Mouse (Mus musculus) kidney, adult 18-20 months (tissue): Measurements from ENCODE around the gene Mrnip.
"Not testable (repeated sequence)": the region's sequence is repeated elsewhere in the genome, so short reads cannot be mapped to it uniquely, and the experiment has no call there.

ENCODE experiments used
- DNase-seq: peaks from one replicate; pipeline ENCODE4 v3.0.0; 2021

Gene Mrnip

DNA sequence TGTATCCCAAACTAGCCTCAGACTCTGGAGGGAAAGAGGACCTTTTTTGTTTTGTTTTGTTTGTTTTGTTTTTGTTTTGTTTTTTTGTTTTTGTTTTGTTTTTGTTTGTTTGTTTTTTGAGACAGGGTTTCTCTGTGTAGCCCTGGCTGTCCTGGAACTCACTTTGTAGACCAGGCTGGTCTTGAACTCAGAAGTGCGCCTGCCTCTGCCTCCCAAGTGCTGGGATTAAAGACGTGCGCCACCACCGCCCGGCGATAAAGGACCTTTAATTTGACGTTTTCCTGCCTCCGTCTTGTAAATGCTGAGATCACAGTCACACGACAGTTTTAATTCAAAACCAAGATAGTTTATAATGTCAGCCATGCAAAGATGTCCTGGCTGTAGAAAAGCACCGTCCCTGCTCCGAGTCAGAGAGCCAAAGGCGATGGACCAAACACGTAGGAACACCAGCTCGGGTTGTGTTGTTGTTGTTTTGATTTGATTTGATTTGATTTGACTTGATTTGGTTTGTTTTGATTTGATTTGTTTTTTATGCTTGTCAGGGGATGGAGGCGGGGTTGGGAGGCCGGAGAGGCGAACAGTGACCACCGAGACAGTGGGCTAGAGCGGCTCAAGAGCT, at the start of gene Mrnip:
Gene Mrnip, plus strand, starts transcription at position 334 of the 619 bp plus-strand sequence.
- not testable (repeated sequence) for DNase-seq

DNA sequence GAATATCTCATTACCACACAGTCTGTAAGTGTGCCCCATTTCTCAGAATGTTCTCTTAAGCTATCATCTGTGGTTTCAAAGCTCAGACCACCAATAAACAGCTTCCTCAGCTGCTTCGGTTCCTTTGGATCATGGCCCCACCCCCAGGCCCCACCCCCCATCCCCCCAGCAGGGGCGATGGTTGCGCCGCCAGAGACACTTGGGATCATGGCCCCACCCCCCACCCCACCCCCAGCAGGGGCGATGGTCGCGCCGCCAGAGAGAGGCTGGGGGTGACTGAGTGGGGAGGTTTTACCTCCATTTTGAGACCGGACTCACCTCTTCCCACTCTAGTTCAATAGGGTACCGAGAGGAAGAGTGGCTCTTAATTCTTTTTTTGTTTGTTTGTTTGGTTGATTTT, 46.5 kb upstream of the Mrnip start:
- DNase-seq, result no peak

DNA sequence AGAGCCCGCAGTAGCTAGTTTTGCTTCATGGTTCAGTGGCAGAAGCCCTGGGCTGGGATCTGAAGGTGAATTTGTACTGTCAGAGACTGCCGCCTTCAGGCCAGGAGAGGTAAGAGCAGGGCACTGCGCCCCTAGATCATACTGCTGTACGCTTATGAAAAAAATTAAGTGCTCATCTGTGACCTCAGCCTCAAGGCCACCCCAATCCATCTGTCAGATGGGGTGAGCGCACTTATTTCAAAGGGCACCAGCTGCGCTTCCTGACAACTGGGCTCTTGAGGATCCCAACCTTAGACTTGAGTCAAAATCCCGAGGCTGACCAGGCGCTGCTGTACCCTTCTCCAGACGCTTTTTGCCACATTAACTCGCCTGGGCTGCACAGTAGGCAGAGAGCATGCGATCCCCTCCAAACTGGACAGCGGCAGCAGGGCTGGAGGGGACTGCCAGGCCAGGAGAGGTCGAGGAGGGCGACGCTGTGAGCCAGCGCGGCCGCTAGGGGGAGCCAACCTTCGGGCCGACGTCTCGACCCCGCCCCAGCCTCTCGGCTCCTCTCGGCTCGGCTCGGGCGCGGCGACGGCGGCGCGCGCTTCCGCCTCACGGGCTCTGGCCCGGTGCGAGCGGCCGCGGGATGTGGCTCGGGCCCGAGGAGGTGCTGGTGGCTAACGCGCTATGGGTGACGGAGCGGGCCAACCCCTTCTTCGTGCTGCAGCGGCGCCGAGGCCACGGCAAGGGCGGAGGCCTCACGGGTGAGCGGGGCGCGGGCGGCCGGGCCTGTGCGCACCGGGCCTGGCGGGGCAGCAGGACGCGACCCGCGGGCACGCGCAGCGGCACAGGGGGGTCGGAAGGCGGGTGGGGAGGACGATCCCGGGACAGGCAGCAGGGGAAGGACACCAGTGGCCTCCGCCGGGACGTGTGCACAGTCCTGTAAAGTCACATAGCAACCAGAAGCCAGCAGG, 43.2 kb upstream of the Mrnip start, which contains the start of gene Tbc1d9b:
Gene Tbc1d9b, plus strand, starts transcription at position 586 of the 956 bp plus-strand sequence.
- peak; percentile 91 for DNase-seq

DNA sequence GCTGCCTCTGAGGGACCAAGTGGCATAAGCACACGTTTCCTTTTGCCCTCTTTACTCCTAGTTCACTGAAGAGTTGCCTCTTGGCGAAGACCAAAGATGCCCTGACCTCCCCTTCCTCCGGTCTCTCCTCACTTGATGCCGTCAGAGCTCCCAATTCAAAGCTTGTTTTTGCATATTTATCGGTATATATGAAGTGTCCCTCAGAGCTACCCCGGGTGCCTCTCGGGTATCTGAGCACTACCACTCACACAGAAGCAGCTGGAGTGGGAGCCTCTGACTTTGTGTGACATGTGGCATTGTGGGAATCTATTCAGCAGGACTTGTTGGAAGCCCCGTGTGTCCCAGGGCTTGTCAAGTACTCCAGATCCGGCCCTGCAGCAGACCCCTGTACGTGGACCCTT, 42.4 kb upstream of the Mrnip start:
- peak; percentile 31 for DNase-seq

DNA sequence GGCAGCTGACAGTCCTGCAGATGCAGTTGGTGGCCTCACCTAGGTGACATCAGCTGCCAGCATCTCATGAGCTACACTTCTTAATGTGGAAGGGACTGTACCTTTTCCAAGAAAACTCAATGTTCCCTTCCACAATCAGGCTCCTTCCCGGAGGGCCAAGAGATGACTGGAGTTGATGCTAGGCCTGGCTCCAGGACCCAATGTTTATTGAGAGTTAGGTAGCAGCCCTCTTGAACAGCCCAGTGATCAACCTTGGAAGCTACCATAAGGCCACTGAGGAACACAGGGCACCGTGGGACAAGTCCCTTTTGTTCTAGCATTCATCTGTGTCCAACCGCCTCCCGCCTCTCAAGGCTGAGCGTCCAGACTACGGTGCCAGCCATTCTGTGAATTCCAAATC, 42.0 kb upstream of the Mrnip start:
- DNase-seq, result no peak

DNA sequence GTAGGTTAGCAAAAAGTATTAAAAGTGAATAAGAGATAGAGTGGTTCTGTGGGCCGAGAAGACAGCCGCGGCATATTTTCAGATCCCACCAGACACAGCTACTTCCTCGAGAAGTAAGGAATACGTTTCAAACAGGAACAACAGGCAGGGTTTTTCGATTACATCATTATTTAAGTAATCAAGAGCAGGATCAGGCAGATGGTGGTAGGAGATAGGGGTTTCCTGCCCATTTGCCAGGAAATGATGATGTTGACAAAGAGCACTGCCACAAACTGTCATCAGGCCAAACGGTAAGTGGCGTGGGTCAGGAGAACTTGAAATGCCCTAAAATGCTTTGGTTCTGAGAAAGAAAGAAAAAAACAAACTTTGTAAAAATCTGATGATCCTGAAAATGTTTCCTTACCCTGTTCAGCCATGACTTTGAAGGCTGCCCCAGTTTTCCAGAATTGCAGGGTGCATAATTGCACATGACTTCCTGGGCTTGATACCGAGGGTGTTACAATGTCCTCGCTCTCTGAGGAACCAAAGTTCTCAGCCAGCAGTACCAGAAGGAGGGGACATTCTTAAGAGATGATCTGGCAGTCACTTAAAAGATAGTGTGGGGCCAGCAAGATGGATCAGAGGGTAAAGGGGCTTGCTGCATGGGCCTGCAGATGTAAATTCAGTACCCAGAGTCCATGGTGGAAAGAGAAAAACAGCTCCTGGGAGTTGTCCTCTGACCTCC, 39.9 kb upstream of the Mrnip start:
- DNase-seq, result no peak

DNA sequence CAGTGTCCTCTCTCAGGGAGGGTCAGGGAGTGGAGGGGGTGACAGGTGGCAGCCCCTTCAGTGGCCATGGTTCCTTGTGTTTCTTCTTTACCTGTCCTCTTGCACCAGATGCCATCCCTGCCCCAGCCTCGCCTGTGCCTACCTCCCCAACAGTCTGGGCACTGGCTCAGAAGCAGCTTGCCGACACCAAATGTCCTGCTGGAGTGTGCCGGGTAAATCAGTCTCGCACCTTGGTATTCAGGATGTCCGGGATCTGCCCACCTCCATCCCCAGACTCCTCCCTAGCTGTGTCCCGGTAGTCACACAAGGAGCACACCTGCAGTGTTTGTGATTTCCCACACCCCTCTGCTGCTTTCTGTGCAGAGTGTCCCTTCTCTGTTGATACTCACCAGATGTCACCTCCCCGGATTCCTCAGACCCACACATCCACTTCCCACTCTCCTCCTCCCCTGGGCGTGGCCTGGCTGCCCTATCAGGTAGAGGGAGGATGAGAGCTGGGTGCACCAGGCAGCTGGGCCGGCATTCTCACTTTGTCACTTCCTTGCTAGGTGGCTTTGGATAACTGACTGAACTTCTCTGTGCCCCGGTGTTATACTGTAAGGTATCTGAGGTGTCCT, 35.9 kb upstream of the Mrnip start:
- no peak for DNase-seq

DNA sequence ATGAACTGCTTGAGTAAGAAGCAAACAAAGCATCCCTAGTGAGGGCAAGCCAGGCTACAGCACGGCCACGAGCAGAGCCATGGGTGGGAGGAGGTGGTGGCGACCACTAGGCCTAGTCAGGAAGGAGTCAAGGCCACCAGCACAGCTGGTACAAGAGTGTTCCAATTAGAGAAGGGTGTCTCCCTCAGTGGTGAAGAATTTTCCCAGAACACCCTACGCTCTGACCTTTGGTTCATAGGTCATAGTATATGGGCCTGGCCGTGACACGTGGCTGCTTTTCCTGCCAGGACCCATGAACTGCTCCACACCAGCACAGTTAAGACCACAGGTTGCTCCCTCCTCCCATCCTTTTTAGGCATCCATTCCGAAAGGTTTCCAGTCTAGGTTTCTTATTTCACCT, 34.7 kb upstream of the Mrnip start:
- peak; percentile 72 for DNase-seq

DNA sequence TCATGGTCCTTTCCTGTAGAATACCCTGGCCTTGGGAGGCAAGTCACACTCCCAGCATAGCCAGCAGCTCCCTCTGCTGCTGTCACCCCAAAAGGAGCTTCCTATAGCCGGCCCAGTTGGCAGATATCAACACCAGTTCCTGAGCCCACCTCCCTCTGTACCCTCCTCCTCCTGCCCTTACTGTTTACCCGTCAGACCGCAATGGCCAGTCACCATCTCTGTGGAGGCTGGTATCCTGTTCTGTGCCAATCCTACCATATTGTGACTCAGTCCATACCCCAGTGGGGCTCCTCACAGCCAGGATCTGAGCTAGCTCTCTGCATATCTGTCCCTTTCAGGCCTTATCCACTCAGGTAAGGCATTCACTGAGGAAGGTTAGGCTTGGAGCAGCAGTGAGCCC, 28.7 kb upstream of the Mrnip start:
- no peak for DNase-seq

DNA sequence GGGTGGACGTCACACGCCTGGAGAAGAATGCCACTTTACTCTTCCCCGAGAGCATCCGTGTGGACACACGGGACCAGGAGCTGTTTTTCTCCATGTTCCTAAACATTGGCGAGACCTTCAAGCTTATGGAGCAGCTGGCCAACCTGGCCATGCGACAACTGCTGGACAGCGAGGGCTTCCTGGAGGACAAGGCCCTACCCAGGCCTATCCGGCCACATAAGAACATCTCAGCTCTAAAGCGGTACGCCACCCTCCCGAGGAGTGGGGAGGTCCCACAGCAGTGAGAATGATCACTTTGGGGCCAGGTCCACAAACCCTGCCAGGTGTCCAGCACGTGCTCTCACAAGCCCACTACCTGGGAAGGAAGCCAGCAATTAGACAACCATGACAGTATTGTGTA, 28.1 kb upstream of the Mrnip start:
- DNase-seq, result no peak

DNA sequence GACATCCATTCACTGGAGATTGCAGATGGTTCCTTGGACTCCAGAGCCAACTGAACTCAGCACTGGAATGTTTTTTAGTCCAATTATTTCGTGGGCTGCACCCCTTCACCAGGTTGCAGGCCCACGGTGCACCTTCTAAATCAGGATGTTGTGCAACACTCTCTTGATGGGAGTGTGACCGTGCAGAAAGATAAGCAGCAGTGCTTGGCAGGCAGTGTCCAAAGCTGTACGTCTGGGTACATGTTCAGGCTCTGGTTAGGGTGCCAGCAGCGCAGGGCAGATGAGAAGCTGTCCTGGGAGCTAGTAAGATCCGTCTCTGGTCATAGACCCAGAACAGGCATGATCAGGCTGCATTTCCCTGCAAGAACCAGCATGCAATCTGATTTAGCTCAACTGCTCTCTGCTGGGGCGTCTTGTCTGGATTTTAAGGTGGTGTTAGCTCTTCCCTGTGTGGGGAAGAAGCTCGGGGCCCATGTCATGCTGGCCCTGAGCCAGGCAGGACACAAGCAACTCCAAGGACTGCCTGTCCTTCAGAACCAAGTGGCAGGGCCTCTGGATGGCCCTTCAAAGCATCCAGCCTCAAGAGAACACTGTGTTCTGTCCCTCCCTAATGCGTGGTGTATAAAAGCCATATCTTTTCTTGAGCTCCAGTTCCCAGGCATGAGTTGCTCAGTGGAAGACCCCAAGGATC, 26.8 kb upstream of the Mrnip start:
- DNase-seq, result no peak

DNA sequence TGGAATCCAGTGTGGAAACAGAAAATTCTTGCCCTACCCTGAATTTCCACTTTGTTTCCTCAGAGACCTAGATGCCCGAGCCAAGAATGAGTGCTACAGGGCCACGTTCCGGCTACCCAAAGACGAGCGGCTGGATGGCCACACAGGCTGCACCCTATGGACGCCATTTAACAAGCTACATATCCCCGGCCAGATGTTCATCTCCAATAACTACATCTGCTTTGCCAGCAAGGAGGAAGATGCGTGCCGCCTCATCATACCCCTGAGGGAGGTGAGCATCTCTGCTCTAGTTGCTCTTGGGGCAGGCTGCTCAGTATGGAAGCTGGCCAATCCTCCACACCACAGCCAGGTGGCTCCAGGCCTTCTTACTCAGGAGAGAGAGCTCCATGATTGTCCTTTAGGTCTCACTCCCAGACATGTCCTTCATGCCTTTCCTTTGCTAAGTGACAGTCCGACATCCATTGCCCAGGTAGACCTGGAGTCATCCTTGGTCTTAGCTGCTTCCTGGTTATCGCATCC, 26.2 kb upstream of the Mrnip start:
- no peak for DNase-seq

DNA sequence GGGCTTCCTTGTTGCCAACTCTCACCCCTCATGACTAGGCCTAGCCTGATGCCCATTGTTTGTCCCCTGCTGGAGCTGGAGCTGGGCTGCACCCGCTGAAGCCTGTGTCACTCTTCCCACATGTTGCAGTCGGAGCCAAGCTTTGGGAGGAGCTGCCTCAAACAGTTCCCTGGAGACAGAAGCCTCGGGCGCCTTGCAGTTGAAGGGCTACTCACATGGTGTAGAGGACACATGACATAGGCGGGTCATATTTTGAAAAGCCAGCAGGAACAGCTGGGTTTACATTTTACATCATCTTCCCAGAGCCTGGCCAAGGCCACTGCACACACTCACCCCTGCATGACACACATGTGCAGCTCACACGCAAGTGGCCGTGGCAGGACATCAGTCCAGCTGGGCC, 25.0 kb upstream of the Mrnip start:
- no peak for DNase-seq

DNA sequence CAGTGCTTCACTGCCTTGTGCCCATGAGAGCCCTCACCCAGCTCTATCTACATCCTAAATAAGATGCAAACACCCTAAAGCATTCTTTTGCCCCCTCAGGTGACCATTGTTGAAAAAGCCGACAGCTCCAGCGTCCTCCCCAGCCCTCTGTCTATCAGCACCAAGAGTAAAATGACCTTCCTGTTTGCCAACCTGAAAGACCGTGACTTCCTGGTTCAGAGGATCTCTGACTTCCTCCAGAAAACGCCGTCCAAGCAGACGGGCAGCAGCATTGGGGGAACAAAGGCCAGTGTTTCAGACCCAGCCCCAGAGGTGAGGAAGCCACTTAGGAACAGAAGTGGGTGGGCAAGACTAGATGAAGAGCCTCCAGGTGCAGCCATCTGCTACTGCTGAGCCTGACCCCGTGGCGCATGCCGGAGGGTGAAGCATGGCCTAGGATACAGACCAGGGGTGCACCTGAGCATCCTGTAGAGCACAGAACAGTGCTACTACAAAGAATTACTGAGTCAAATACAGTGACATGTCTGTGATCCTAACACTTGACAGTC, 24.6 kb upstream of the Mrnip start:
- DNase-seq, result no peak

DNA sequence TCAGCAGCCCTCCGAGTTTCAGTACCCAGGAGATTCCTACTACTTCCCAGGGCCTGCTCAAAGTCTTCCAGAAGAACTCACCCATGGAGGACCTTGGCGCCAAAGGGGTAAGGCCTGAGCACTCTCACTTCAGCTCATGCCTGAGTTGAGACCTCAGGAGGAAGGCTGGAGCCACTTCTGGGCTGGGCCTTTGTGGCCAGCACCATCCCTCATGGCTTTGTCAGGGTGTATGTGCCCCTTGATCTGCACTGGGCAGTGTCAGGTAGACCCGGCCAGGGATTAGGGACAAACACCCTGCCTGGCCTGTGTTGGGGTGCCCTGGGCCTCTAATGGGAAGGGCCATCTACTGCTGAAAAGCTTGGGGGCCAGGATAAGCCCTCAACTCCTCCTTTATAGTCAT, 22.9 kb upstream of the Mrnip start:
- DNase-seq, result no peak

DNA sequence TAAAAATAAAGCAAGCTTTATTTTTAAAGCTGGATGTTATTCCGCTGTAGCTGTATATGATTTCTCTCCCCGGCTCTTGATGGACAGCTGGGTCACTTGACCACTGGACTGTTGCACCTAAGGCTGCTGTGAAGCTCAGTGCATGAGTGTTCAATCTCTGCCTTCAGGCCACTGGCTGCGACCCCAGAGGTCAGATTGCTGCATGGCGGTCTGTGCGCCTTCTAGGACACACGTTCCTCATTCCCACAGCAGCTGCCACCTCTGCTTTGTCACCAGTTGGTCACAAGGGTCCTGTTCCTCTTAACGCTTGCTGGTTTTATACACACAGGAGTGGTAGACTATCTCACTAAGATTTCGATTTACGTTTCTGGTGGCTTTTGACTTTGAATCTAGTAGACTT, 20.1 kb upstream of the Mrnip start:
- DNase-seq, result no peak

DNA sequence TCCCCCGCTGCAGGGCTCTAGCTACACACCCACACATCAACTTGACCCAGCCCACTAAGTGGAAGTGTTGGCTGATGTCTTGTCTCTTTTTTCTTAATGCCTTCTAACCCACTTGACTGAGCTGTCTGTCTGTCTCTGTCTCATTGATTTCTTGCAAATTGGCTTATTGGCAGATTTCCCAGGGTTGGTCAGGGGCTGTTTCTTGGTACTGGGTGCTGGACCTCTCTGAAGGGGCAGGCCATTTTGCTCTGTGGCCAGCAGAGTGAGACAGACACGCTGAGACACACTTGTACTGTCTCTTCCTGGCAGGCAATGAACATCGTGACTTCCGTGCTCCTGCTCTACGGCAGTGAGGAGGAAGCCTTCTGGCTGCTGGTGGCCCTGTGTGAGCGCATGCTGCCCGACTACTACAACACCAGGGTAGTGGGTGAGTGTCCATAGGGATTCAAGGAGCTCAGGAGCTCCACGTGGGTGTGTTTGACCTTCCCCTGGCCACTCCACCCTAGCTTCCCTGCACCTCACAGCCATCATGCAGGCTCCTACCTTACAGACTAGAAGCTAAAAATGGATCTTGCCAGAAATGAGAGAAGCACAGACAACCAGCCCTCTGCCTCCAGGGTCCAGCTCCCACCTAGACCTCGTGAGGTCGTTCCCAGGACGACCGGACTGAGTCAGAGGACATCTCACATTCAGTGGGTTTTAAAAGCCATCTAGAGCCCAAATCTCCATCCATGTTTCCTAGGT, 19.3 kb upstream of the Mrnip start:
- no peak for DNase-seq

DNA sequence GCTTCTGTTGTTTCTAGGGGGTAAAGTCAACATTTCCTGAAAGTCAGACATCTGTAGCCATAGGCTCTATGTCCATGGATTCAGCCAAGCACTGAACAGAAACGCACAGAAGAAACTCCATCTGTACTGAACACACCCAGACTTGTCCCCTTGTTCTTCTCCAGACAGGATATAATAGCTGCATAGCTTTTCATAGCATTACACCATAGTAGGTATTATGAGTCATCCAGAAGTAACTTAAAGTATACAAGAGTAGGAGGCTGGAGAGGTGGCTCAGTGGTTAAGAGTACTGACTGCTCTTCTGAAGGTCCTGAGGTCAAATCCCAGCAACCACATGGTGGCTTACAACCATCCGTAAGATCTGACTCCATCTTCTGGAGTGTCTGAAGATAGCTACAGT, 18.5 kb upstream of the Mrnip start:
- no peak for DNase-seq

DNA sequence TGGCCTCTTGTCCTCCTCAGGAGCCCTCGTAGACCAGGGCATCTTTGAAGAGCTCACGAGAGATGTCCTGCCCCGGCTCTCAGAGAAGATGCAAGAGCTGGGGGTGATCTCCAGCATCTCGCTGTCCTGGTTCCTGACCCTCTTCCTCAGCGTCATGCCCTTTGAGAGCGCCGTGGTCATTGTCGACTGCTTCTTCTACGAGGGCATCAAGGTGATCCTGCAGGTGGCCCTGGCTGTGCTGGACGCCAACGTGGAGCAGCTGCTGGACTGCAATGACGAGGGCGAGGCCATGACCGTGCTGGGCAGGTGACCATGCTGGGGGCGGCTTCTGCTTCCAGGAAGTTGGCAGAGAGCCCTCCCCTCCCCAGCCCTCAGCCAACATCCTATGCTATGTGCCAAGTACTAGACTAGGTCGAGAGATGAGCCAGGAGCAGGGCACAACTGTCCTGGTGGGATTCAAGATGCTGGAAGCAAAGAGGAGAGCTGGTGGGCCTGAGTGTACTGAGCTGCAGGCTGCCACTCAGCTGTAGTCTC, 17.5 kb upstream of the Mrnip start:
- DNase-seq, result no peak

DNA sequence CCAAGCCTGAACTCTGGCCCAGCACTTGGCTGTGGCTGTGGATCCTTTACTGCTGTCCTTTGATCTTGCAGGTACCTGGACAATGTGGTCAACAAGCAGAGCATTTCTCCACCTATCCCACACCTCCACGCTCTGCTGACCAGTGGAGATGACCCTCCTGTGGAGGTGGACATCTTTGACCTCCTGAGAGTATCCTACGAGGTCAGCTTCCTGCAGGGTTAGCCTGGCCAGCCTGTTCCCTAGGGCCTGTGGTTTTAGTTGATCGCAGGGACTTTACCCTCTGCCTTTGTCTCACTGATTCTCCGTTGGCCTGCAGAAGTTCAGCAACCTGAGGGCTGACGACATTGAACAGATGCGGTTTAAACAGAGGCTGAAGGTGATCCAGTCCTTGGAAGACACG, 15.9 kb upstream of the Mrnip start:
- peak; percentile 38 for DNase-seq

DNA sequence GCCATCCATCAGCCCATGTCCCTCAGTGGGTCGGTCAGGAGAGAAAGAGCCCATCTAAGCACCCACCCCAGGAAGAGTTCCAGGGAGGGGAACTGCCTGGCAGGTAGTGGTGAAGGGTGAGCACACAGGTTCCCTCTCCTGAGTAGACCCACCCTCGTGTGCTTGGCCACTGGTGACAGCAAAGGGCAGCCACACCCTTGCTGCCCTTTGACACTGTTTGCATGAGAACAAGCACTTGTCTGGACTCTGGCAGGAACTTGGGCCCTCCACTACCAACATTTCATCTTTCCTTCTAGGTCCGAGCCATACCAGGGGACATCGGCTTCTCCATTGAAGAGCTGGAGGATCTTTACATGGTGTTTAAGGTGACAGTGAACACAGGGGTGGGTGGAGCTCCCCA, 14.9 kb upstream of the Mrnip start:
- no peak for DNase-seq
